Mouse (Mus musculus) CD4-positive helper T cell, adult 2 months (primary cell): ENCODE measurements around the gene Rps11.
A peak's percentile ranks its signal among the peaks of the same experiment; 100 is the strongest.

ENCODE experiments used
- DNase-seq: peaks from one replicate; pipeline ENCODE4 v3.0.0-alpha.2; 2012; ENCODE audit warnings: low read depth, missing footprints, low spot score

Gene Rps11

GRCm38 (mm10) chr7:45124224-45125143 lies at the start of gene Rps11:
Gene Rps11 (minus strand): TSS chr7:45124439.
- DNase-seq = peak; percentile 99

- peak; percentile 66 for DNase-seq
Measured at GRCm38 (mm10) chr7:45173772-45174171, 49.5 kb upstream of the Rps11 start.

- DNase-seq = peak; percentile 50
Measured at GRCm38 (mm10) chr7:45172974-45173373, 48.7 kb upstream of the Rps11 start.

- peak; percentile 22 for DNase-seq
Measured at GRCm38 (mm10) chr7:45169495-45169894, 45.3 kb upstream of the Rps11 start.

- no peak for DNase-seq
Measured at GRCm38 (mm10) chr7:45168656-45169055, 44.4 kb upstream of the Rps11 start.

GRCm38 (mm10) chr7:45167761-45168445 lies 43.7 kb upstream of the Rps11 start:
- no peak for DNase-seq

- DNase-seq = no peak
Measured at GRCm38 (mm10) chr7:45166950-45167401, 42.7 kb upstream of the Rps11 start.

GRCm38 (mm10) chr7:45165701-45166100 lies 41.5 kb upstream of the Rps11 start:
- no peak for DNase-seq

- no peak for DNase-seq
Measured at GRCm38 (mm10) chr7:45164833-45165232, 40.6 kb upstream of the Rps11 start.

- DNase-seq = peak; percentile 64
Measured at GRCm38 (mm10) chr7:45163735-45164490, 39.7 kb upstream of the Rps11 start, which contains the start of gene Slc17a7. Gene Slc17a7 (plus strand): TSS chr7:45163949.

GRCm38 (mm10) chr7:45162996-45163615 lies 38.9 kb upstream of the Rps11 start:
- DNase-seq = no peak

- DNase-seq = no peak
Measured at GRCm38 (mm10) chr7:45162551-45162950, 38.3 kb upstream of the Rps11 start.

GRCm38 (mm10) chr7:45161612-45162473 lies 37.6 kb upstream of the Rps11 start:
- DNase-seq = peak; percentile 88

GRCm38 (mm10) chr7:45160866-45161265 lies 36.6 kb upstream of the Rps11 start:
- no peak for DNase-seq

- DNase-seq = no peak
Measured at GRCm38 (mm10) chr7:45160316-45160800, 36.1 kb upstream of the Rps11 start.

GRCm38 (mm10) chr7:45158991-45159390 lies 34.8 kb upstream of the Rps11 start:
- DNase-seq = no peak

GRCm38 (mm10) chr7:45157459-45157858 lies 33.2 kb upstream of the Rps11 start:
- no peak for DNase-seq

- DNase-seq = no peak
Measured at GRCm38 (mm10) chr7:45156206-45156605, 32.0 kb upstream of the Rps11 start.

- DNase-seq = no peak
Measured at GRCm38 (mm10) chr7:45155590-45155989, 31.4 kb upstream of the Rps11 start.

- DNase-seq = peak; percentile 68
Measured at GRCm38 (mm10) chr7:45154993-45155514, 30.8 kb upstream of the Rps11 start.
